Mouse (Mus musculus) midbrain, embryonic 11.5 days (tissue): ENCODE measurements around the gene Pdcd10. TPM values are rescaled to one million over a fixed set of nuclear protein-coding genes. Genes with fewer than 3 reads are reported as not detected.

ENCODE experiments used
- ATAC-seq: fragments of 200-750 bp; cut with Nextera tagmentation; 2 replicates; pipeline ENCODE4 v1.8.0; 2017; ENCODE audit warnings: moderate TSS enrichment, moderate library complexity; ENCODE audit not compliant: low FRiP score
- DNase-seq: peaks from one replicate; pipeline ENCODE4 v3.0.0; 2015; ENCODE audit warnings: low spot score; ENCODE audit errors: missing footprints
- H3K27ac ChIP-seq: fragments of 300-500 bp; sonication (generic); 2 replicates; pipeline ENCODE4 v1.5.1; 2014; ENCODE audit warnings: low read depth, low read length
- H3K27me3 ChIP-seq: fragments of 300-500 bp; sonication (generic); 2 replicates; pipeline ENCODE4 v1.6.1; 2014; ENCODE audit warnings: mild to moderate bottlenecking, low read length, moderate library complexity, mixed read lengths; ENCODE audit not compliant: control insufficient read depth, insufficient read depth
- H3K36me3 ChIP-seq: fragments of 300-500 bp; sonication (generic); 2 replicates; pipeline ENCODE4 v1.6.1; 2014; ENCODE audit warnings: mild to moderate bottlenecking, low read length, moderate library complexity, mixed read lengths; ENCODE audit not compliant: control insufficient read depth, insufficient read depth
- H3K4me1 ChIP-seq: fragments of 300-500 bp; sonication (generic); 2 replicates; pipeline ENCODE4 v1.6.1; 2014; ENCODE audit warnings: low read length; ENCODE audit not compliant: control insufficient read depth, insufficient read depth
- H3K4me2 ChIP-seq: fragments of 300-500 bp; sonication (generic); 2 replicates; pipeline ENCODE4 v1.6.1; 2014; ENCODE audit warnings: mild to moderate bottlenecking, moderate library complexity
- H3K4me3 ChIP-seq: fragments of 300-500 bp; sonication (generic); 2 replicates; pipeline ENCODE4 v1.5.1; 2014; ENCODE audit warnings: low read depth, low read length
- H3K9ac ChIP-seq: fragments of 300-500 bp; sonication (generic); 2 replicates; pipeline ENCODE4 v1.6.1; 2014; ENCODE audit warnings: low read length
- H3K9me3 ChIP-seq: fragments of 300-500 bp; sonication (generic); 2 replicates; pipeline ENCODE4 v1.6.1; 2016; ENCODE audit warnings: low read length; ENCODE audit not compliant: control insufficient read depth
- WGBS: fragments of 180-500 bp; shearing (Covaris S2); extraction: QIAGEN DNeasy Blood & Tissue Kit; methylation state at CpG from one replicate; pipeline ENCODE4 v1.1.7; 2014; 5-methylcytosine and 5-hydroxymethylcytosine counted together
- polyA plus RNA-seq: library from polyadenylated mRNA; unstranded; fragments of >200 nt; fragmentation: Nextera tagmentation; extraction: Ambion mirVana; gene quantifications from 2 replicates; pipeline ENCODE4 v1.2.1, GENCODE M21; 2014

The Pdcd10 gene
- polyA plus RNA-seq, 1 experiment from 2014 or later, result 95.7 TPM

DNA sequence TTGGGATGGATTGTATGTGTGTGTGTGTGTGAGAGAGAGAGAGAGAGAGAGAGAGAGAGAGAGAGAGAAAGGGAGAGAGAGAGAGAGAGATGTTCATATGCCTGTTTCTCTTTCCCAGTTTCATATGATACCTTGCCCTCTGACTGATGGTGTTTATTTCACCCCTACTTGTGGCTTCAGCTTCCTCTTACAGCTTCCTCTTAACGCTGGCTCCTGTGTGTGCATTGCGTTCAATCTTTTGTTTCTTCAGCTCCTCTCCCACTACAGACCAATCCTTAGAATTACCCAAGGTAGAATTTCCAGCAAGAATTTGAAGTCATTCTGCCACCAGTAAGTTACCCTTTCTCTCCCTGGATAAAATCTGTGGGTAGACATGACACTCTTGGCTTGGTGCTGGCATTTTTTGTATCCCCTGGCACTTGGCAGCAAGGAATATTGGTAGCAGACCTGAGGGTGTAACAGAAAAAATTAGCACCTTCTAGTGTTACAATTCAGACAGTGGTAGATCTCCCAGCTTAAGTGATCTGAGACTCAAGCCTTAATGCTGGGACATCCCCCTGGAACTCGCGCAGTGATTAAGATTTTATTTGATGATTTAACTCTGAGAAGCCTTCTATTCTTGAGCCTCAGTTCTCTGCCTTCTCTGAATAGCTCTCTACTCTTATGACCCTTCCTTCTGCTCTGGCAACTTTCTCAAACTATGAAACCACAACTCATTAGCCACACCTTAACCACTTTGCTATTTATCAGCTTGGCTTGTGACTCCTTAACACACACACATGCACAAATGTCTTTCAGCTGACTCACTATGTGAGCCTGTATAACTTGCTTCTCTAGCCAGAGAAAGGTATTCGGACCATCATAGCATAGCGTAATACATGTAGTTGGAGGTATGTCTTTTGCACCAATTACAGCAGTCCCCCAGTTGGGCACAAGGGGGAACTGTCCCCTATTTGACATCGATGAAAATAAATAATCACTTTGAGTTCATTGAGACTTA lies 57.4 kb downstream of the Pdcd10 start:
- Histone ChIP-seq H3K27me3 (no peaks in the 10 kb centered on the region), H3K9ac (no peak overlapping the region), H3K36me3 (no peaks in the 10 kb centered on the region), H3K27ac (no peak overlapping the region), H3K9me3 (no peaks in the 10 kb centered on the region), H3K4me1 (no peaks in the 10 kb centered on the region), H3K4me3 (no peak overlapping the region), H3K4me2 (no peak overlapping the region)
- DNase-seq (no peak), ATAC-seq (no peak)
- 91% methylated on average over 7 of the region's 7 CpGs for WGBS

DNA sequence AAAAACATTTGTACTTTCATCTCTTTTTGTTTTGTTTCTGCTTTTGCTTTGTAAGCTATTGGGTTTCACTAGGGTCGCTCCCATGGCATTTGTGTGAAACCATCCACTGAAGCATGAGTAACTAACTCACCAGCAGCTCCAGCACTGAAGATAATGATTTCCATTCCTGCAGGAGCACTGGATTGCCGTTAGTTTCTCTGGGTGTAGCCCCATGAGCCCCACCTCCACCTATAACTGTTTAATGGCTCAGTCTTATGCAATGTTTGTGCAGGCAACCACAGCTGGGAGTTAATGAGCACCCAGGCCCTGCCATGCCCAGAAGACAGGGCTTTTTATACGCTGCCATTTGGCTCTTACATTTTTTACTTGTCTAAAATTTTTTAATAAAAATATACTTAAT lies 63.7 kb downstream of the Pdcd10 start:
- no peak overlapping the region for H3K27ac ChIP-seq
- no peak overlapping the region for H3K4me2 ChIP-seq
- H3K4me3 ChIP-seq, result no peak overlapping the region
- no peaks in the 10 kb centered on the region for H3K36me3 ChIP-seq
- H3K9ac ChIP-seq, result no peak overlapping the region
- no peak for DNase-seq
- no peaks in the 10 kb centered on the region for H3K4me1 ChIP-seq
- no peaks in the 10 kb centered on the region for H3K9me3 ChIP-seq
- 73% methylated on average over 3 of the region's 3 CpGs for WGBS
- H3K27me3 ChIP-seq, result no peaks in the 10 kb centered on the region
- no peak for ATAC-seq

DNA sequence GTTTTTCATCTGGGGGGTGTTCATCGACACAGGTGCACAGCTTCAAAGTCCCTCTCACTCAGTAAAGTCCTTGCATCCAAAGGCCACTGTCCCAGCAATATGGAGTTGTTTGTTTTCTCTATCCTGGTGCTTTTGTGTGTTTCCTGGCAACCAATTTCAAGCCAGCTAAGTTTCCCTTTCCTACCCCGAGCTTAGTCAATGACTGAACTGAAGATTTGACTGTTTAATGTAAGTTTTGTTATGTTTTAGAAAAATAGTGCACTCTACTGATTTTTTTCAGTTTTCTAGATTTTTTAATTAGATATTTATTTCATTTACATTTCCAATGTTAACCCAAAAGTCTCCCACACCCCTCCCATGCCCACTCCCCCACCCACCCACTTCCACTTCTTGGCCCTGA lies 74.6 kb downstream of the Pdcd10 start, which contains the start of gene Wdr49:
TSS of gene Wdr49 (minus strand) at position 101 of the 400 bp plus-strand sequence.
- ATAC-seq, result no peak
- DNase-seq, result no peak
- H3K27me3 ChIP-seq, result no peaks in the 10 kb centered on the region
- no peak within 1 kb of the TSS for H3K9ac ChIP-seq
- 50% methylated on average over 2 of the region's 2 CpGs for WGBS
- no peak within 1 kb of the TSS for H3K4me2 ChIP-seq
- H3K4me1 ChIP-seq, result no peaks in the 10 kb centered on the region
- H3K4me3 ChIP-seq, result no peak within 1 kb of the TSS
- H3K27ac ChIP-seq, result no peak within 1 kb of the TSS
- no peaks in the 10 kb centered on the region for H3K36me3 ChIP-seq
- no peaks in the 10 kb centered on the region for H3K9me3 ChIP-seq

DNA sequence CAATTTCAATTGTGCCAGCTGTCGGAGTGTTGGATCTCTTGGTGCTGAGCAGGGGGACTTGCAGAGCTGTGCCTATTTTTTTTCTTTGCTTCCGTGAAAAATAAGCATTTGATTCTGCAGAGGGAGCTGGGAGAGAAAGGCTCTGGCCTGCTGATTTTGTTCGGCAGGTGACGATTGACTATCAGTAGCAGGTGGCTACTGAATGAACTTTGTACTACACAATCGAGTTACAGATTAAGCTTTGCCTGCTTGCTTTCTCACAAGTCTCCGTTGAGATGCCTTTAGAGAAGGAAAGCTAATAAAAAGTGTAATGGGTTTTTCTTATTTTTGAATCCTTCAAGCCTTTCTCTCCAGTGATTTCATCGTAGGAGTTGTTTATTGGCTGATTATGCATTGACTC lies 81.5 kb downstream of the Pdcd10 start:
- H3K4me3 ChIP-seq, result no peak overlapping the region
- H3K9me3 ChIP-seq, result no peaks in the 10 kb centered on the region
- WGBS, result 79% methylated on average over 7 of the region's 7 CpGs
- no peak overlapping the region for H3K9ac ChIP-seq
- no peak for ATAC-seq
- H3K4me2 ChIP-seq, result no peak overlapping the region
- no peak for DNase-seq
- H3K27ac ChIP-seq, result no peak overlapping the region
- H3K36me3 ChIP-seq, result no peaks in the 10 kb centered on the region
- no peaks in the 10 kb centered on the region for H3K27me3 ChIP-seq
- no peaks in the 10 kb centered on the region for H3K4me1 ChIP-seq

DNA sequence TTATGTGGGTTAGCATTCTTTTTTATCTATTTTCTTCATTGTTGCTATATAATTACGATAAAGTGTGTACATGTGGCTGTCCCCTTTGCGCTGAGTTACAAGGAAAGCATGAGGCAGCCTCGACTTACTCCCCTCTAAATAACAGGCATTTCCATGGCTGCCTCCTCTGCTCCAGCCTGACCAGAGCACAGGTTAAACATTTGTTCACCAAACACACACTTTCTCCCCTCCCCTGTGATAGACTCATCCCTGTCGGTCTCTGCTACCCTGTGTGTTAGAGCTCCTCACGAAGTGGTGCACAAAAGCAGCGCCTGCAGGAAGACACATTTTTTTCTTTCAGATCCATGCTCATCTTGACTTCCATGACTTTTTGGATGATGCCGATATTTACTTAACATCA lies 82.0 kb downstream of the Pdcd10 start:
- DNase-seq, result no peak
- Histone ChIP-seq H3K9ac (no peak overlapping the region), H3K9me3 (no peaks in the 10 kb centered on the region), H3K4me2 (no peak overlapping the region), H3K27ac (no peak overlapping the region), H3K4me3 (no peak overlapping the region), H3K36me3 (no peaks in the 10 kb centered on the region), H3K4me1 (no peaks in the 10 kb centered on the region), H3K27me3 (no peaks in the 10 kb centered on the region)
- WGBS, result 85% methylated on average over 7 of the region's 7 CpGs
- no peak for ATAC-seq

DNA sequence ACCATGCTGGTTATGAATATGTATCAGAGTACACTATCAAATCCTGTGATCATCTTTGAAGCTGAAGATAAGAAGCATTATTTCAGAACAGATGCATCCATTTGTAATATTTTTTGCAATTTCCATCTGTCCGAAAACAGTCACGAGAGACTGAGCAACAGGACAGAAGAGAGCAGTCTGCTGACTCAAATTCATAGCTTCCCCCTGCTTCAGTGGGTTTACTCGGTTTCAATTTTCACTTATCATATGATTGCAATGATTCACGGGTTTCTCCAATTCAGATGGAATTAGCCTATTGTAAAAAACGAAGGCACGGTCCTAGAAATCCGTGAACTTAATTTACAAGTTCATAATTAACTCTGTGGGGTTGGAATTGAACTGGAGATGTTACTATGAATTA lies 88.5 kb downstream of the Pdcd10 start:
- no peak overlapping the region for H3K4me3 ChIP-seq
- ATAC-seq (no peak), DNase-seq (no peak)
- H3K4me1 ChIP-seq, result no peaks in the 10 kb centered on the region
- H3K27me3 ChIP-seq, result no peaks in the 10 kb centered on the region
- H3K36me3 ChIP-seq, result no peaks in the 10 kb centered on the region
- no peak overlapping the region for H3K4me2 ChIP-seq
- H3K9ac ChIP-seq, result no peak overlapping the region
- WGBS, result 89% methylated on average over 7 of the region's 7 CpGs
- H3K9me3 ChIP-seq, result no peaks in the 10 kb centered on the region
- no peak overlapping the region for H3K27ac ChIP-seq

Other genes starting within 250 kb of the Pdcd10 start
- 0.05 TPM in 1 of 2 replicates, not detected in the other for gene Wdr49, start 74.7 kb downstream of the Pdcd10 start, polyA plus RNA-seq
- 30.2 and 34.2 TPM in 2 replicates for gene Serpini1, start 691 bp upstream of the Pdcd10 start, polyA plus RNA-seq
- gene Gm29133, start 191.3 kb upstream of the Pdcd10 start, polyA plus RNA-seq, result not detected in 2 replicates